Mouse (Mus musculus): ENCODE measurements around the gene 5730507C01Rik.
"Not testable (repeated sequence)": the region's sequence is repeated elsewhere in the genome, so short reads cannot be mapped to it uniquely, and the experiment has no call there.

5730507C01Rik gene

GRCm38 (mm10) chr12:18514171-18514570 is at the start of gene 5730507C01Rik:
TSS of gene 5730507C01Rik (plus strand) at chr12:18514510.
- DNase-seq = peak; percentile 25 to 38

- not testable (repeated sequence) for DNase-seq
These were observed 306 bp downstream of the 5730507C01Rik start for GRCm38 (mm10) chr12:18514616-18515015.

DNA sequence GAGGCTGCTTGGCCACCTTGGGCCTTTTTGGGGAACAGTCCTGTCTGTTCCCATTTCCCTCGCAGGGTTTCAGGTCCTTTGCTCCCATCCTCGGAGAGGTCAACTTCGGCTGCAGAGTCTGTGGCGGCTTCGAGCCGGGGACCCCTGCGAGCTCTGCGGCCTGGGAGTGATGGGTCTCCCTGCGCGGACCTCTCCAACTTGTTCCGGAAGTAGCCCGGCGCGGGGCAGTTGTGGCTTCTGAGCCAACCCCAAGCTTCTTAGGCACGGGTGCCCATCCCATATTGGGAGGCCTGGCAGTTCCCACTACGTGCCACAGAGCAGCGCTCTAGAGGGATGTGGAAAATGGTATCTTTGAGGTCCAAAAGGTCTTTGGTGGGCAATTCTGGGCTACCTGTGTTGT is 767 bp downstream of the 5730507C01Rik start:
- DNase-seq = peak in 1 of 2 experiments; percentile 4
